Mouse (Mus musculus) spleen, postnatal 14 days (tissue): ENCODE results near the gene Pdpn.
A peak's percentile ranks its signal among the peaks of the same experiment; 100 is the strongest.

Source experiments
- DNase-seq, 2 experiments: peaks; one replicate each; pipeline ENCODE4 v3.0.0; 2021 to 2022; ENCODE audit warnings: low spot score in 2 of 2

Pdpn gene

GRCm38 (mm10) chr4:143298431-143299315, 691 bp downstream of the Pdpn start:
- no peak for DNase-seq

DNA sequence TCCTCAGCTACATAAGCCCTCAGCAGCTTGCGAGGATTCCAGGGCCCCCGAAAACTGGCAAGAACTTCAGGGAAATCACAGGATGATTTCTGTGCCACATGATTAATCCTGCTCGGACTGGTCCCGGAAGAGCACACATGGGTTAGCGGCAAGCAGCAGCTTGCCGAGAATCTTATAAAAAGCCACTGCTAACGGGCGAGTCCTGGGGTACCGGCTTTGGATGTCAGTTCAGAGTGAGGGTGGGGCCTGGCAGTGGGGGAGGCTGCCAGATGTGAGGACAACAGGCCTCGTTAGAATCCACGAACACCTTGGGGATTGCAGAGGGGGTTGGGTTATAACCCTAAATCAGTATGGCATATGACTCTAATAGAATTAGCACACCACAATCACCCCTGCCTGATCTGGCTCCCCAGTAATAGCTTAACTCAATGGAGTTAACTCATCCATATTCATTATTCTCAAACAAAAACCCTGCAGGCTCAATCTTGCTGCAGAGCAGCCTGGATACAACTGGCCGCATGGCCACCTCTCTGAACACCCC, 2.3 kb downstream of the Pdpn start:
- no peak for DNase-seq

- no peak for DNase-seq
Observed at GRCm38 (mm10) chr4:143296153-143296552, 3.2 kb downstream of the Pdpn start.

- no peak for DNase-seq
Observed at GRCm38 (mm10) chr4:143294324-143294723, 5.0 kb downstream of the Pdpn start.

DNA sequence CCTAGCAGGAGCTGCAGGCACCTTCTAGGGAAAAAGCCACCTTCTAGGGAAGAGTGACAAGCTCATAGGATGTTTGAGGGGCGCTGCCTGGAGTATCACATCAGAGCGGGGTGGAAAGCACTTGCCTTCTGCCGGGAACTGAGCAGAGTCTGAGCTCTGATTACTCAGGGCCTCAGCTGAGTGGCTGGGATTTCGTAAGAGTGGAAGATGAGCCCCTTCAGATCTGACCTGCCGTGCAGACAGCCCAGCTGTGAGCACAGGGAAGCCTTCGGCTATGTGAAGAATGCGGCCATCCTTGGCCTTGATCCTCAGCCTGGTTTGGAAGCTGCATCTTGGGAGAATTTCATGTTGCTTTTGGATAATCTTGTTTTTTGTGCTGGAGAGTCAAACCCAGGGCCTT, 10.5 kb downstream of the Pdpn start:
- DNase-seq, result no peak

DNA sequence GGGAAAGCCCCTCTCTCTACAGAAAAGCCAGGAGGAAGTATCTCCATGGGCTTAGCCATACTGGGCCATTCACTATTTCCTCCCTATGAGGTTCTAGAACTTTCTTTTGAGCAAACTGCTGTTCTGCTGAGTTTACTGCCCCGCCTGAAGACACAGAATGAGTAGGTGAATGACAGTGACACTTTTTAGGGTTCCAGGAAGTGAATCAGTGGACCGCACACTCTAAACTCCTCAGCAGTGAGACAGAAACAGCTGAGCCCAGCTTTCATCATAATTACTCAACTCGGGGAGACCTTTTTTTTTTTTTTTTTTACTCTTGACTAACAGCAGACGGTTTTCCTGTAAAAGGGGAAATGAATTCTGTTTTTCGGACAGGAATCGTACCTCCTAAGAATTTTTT, 10.9 kb downstream of the Pdpn start:
- DNase-seq, result no peak

- DNase-seq, result no peak
Observed at GRCm38 (mm10) chr4:143287065-143287464, 12.3 kb downstream of the Pdpn start.

DNA sequence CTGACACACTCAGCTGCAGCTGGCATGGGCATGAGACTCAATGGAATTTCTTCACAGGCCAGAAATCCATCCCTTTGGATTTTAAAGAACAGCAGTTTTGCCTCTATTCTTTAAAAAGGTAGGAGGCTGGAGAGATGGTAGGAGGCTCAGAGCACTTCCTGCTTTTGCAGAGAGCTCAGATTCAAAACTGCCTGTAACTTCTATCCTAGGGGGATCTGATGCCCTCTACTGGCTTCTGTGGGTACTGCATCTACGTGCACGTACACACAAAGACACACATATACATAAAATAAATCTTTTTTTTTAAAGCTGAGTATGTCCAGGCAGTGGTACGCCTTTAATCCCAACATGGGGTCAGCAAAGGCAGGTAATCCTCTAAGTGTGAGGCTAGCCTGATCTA, 19.2 kb downstream of the Pdpn start:
- no peak for DNase-seq

DNA sequence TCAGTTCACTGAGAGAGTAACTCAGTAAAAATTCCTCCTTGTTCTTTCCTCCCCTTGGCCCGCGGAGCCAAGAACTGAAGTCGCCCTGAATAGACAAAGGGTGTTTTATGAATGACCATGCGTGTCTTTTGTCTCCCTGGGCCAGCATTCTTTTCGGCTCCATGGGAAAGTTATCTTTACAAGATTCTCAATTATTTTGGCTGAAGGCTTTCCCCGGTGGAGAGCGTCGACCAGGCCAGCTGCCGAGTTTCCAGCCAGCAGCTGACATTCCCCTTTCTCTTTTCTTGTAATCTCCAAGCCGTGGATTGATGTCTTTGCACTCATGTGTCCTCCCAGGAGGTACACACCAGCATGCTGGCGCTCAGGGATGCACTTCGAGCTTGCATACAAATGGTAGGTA, 19.7 kb downstream of the Pdpn start:
- no peak for DNase-seq

DNA sequence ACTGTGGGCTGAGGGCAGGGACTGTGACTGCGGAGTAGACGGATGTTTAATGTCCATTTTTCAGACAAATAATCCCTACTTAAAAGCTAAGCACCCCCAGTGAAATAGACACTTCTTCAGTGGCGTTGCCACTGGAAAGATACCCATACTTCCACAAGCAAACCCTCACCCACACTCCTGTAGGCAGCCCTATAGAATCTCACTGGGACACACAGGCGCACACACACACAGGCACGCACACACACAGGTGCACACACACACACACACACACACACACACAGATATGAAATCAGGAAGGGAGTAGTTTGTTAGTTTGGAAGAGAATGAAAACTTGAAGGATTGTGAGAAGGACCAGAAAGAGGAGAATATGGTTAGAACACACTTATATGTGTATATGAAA, 20.3 kb downstream of the Pdpn start:
- DNase-seq, result no peak

- no peak for DNase-seq
Observed at GRCm38 (mm10) chr4:143278429-143278871, 20.9 kb downstream of the Pdpn start.

- DNase-seq, result no peak
Observed at GRCm38 (mm10) chr4:143277319-143277718, 22.0 kb downstream of the Pdpn start.

GRCm38 (mm10) chr4:143271571-143271970, 27.8 kb downstream of the Pdpn start:
- DNase-seq, result no peak

DNA sequence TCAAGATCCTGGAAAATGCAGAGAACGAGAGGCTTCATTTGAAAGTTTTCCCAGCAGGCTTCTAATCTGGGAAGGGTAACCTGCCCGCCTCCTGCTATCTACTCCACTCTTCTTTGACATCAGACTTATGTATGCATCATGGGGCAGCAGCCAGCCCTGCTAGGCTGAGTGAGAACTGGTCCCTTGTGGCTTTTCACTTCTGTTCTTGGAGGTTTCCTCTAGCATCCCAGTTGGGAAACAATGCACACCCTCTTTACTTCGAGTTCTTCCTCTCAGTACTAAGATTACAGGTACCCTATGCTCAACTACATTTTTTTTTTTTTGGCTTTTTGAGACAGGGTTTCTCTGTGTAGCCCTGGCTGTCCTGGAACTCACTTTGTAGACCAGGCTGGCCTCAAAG, 28.5 kb downstream of the Pdpn start:
- no peak for DNase-seq

DNA sequence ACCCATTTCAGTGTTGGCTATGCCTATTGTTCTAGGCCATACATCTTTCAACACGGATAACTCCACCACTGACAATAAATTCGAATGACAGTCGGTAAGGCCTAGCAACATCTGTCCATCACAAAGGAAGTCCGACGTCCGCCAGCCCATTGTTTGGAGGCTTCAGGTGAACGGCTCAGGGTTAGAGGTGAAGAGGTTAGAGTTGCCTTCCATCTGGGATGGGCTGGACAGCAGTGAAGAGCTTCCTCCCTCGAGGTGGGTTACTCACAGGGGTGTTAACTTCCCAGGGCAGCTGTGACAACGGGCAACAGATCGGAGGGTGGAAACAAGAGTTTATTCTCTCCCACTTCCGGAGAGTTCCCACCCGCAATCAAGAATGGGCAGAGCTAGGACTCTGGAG, 36.7 kb downstream of the Pdpn start:
- no peak for DNase-seq

DNA sequence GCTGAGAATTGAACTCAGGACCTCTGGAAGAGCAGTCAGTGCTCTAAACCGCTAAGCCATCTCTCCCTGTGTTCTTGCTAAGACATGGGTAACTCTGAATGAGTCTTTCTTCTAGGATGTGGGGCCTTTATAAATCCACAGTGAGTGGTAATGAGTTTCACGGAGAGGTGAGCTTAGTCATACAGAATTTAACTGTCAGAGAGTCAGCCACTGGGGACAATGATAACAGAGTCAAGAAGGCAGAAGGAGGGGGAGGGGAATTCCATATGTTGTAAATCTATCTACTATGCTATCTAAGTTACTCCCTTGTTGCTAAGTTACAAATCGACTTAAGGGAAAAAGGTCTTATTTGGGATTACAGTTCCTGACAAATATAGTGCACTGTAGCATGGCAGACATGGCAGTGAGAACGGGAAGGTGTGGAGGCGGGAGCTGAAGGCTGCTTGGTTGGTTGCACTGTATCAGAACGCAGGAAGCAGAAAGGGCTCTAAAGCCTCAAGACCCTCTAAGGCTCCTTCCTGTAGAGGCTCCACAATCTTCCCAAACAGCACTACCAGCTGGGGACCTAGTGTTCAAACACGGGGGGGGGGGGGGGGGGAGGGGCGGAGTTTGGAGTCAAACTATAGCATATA, 39.5 kb downstream of the Pdpn start:
- DNase-seq, result no peak

- DNase-seq, result peak in 1 of 2 experiments; percentile 18
Observed at GRCm38 (mm10) chr4:143258517-143258916, 40.8 kb downstream of the Pdpn start.

- DNase-seq, result no peak
Observed at GRCm38 (mm10) chr4:143257971-143258370, 41.4 kb downstream of the Pdpn start.

GRCm38 (mm10) chr4:143255541-143255940, 43.8 kb downstream of the Pdpn start:
- no peak for DNase-seq

GRCm38 (mm10) chr4:143253356-143253755, 46.0 kb downstream of the Pdpn start:
- DNase-seq, result no peak

DNA sequence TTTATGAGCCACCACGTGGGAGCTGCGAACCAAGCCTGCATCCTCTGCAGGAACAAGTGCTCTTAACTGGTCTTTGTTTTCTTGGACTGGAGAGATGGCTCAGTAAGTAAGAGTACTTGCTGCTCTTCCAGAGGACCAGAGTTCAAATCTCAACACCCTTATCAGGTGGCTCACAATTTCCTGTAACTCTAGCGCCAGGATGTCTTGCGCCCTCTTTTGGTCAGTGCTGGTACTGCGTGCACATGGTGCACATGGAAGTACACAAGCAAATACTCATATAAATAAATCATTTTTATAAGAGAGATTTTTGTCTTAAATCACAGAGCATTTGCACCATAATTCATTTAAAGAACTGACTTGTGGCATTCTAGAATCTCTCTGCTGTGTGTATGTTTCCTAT, 51.3 kb downstream of the Pdpn start:
- DNase-seq, result peak in 1 of 2 experiments; percentile 11

- DNase-seq, result no peak
Observed at GRCm38 (mm10) chr4:143241294-143241693, 58.1 kb downstream of the Pdpn start.

- no peak for DNase-seq
Observed at GRCm38 (mm10) chr4:143239615-143240201, 59.7 kb downstream of the Pdpn start.
